Mouse (Mus musculus): ENCODE measurements around the gene Gfod1.

Gfod1 gene

DNA sequence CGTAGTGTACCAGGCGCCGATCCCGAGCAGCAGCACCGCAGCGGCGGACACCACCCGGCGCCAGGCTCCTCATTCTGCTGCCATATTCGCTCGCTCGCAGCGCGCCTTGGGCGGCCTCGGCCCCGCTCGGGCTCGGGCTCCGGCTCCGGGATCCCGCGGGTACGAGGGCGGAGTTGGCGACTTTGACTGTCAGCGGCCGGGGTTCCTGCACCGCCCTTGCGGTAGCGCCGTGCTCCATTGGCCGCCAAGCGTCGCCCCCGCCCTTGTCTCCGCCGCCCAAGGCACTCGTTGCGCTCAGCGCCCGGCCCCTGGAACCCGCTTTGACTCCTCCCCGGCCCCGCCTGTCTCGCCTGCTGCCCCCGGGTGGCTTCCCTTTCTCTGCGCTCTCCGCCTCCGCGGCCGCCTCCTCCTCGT is at the start of gene Gfod1:
Gene Gfod1, minus strand, starts transcription at position 155 of the 414 bp plus-strand sequence.
- peak; percentile 94 to 97 for DNase-seq

DNA sequence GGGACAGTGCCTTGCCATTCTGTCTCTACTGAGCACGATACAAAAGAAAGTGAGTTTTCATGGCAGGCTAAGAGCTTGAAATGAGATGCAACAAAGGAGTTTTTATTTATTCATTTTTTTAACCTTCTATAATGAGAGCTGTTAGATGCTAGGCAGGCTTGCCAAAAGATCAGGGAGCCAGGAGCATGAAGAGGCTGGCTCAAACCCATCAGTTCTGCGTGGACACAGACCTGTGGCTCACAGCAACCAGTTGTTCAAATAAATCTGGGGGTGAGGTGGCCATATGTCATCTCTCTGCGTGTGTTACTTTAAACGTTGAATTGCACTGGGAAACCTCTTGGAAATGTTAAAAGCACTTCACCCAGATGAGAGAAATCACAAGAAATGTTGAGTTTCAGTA is 49.4 kb upstream of the Gfod1 start:
- DNase-seq, result peak; percentile 22 to 55

DNA sequence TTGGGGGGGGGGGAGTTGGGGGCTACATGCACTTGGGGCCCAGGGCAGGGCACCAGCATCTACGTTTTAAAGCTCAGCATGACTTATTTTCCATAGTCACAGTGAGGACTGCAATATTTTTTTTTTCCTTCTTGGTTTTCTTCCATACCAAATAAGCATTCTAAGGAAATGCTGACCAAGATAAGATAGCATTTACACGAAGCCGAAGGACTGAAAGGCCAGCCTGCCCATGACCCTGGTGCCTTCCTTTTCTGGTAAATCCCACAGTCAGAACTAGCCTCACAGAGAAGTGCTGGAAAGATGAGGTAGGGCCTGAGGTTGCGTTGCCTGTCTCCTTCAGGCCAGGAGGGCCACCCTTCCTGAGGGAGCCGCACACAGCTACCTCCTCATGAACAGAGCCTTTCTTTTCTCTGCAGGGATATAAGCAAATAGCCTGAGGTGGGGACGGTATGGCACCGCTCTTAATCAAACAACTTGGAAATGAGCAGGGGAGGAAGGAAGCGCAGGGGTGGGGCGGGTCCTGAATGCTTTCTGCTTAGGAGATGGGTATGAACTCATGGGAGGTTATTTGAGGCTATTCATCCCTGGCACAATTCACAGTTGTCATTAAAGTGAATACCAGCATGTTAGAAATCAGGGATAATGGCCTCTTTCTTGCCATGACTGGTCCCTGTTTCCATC is 46.7 kb upstream of the Gfod1 start:
- no peak for DNase-seq

DNA sequence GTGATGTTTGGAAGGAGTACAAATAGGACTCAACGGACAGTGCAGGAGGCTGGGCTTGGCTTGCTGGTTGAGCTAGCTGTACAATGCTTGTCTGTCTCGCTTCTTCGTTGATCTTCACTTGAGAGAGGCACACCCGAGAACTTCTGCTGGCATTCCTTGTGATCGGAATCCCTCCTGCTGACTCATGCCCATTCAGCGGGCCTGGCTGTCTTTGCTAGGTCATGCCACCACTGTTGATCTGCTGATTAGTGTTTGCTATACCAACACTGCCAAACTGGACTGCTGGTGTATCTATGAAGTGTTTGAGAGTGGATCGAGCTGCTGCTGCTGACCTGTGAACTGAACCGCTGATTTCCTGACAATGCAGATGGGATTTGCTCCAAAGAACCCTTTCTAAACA is 45.4 kb upstream of the Gfod1 start:
- DNase-seq, result no peak

DNA sequence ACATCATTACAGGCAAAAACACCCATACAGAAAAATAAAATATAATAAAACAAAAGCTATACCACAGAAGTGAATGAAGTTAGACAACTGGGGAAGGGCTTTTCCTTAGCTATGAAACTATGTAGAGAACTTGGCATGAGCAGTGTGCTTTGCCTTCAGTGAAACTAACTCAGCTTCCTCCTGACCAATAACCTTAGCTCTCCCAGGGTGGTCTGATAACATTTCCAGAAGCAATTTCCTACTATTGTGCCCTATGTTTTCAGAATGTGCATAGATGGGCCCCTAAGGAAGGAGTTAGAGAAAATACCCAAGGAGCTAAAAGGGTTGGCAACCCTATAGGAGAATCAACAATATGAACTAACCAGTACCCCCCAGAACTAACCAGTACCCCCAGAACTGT is 42.9 kb upstream of the Gfod1 start:
- no peak for DNase-seq

DNA sequence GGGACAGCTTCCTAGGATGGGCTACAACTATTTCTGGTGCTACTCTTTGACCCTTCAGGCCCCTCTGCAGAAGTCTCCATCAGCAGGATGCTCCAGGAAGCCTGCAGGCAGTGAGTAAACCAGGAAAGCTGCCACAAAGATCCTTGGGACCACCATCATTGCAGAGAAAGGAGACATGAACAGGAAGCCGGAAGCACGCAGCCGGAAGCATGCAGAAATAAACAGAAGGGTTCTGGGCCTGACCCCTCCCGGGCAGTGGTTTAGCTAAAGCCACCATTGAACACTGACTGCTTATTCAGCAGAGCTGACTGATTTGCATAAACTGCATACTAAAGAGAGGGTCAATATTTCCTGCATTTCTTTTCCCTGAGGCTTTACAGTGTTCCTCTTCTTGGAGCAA is 34.7 kb upstream of the Gfod1 start:
- no peak for DNase-seq

DNA sequence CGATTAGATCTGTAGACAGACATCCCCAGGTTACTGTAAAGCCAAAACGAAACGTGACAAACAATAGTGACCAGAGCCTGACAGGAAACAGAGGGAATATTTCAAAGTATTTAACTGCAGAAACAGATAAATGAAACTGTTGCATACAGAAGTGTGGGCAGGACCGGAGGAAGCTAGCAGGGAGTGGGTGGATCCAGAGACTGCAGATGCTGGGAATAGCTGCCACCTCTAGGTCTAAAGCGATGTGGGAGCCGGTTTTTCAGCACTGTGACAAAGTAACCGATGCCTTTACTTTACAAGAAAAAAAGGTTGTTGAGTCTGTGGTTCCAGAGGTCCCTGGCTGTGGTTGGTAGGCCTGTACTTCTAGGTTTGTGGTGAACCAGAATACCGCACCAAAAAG is 34.0 kb upstream of the Gfod1 start:
- DNase-seq, result no peak

DNA sequence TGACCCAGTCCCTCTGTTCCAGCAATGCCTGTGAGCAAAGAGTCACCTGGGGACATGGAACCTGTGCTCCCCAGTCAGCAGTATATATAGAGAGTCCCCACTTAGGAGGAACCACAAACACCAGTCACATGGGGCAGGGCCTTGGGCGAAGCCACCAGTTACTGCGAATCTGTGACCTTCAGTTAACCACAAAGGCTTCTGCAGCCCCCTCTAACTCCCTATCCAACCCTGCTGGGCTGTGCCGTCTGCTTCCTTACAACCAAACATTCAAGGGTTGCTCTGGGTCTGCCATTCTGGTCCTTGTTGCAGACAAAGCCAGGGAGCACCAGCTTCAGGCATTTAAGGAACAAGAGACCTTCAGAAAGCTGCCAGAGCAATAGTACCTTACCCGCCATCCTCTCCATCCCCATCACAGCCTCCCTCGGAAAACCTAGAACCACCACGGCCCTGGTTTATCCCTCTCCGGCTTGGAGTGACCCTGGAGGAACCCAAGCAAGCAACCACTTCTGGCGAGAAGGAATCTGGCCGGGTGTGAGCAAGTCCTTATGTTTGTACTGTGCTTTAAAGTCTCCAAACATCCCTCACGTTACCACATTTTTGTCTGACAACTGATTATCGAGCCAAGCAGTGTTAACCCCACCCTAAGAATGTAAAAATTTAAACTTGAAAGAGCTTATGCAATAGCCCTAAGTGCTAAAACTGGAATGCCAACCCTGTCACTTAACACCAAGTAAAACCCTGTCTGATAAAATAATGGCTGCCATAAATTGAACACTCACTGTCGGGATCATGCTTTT is 32.7 kb upstream of the Gfod1 start:
- no peak for DNase-seq

DNA sequence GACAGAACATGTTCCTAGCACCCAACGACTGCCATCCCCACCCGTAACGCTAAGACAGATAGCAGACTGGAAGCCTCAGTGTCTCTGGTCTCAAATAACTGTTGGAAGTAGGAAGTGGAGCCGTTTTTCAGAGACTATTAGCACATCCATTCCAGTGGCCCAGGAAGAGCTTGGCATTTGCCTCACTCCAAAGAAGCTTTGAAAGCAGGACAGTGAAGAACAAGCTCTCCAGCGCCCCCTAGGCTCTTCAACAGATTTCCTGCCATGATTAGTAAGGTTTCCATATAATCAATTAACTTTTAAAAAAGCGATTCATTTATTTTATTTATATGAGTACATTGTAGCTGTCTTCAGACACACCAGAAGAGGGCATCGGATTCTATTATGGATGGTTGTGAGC is 28.6 kb upstream of the Gfod1 start:
- peak; percentile 17 to 39 for DNase-seq

DNA sequence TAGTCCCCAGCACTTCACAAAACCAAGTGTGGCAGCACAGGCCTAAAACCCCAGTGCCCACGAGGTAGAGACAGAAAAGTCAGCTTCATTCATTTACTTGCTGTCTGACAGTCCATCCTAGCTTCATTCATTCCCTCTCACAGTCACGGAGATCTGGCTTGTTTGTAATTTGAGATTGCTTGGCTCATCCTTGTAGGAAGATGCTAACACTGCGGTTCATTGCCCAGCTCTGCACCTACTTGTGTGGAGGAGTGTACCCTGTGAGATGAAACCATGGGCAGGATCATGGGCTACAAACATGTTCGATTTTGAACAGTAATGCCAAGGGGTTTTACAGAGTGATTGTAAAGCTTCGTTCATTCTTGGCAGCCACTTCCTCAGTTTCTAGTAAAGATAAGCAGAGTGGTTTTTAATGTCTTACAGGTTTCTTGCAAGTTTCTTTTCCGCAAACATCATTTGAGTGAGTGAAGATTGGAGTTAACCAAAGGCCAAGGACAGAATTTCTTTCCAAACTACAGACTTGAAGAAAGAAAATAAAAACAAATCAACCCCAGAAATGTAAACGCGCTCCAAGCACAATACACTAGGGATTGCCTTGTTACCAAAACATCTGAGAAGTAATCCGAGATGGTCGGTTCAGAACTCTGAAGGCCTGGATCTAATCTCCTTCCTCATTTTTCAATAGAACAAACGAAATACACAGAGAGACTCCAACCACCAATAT is 27.9 kb upstream of the Gfod1 start:
- DNase-seq, result no peak

DNA sequence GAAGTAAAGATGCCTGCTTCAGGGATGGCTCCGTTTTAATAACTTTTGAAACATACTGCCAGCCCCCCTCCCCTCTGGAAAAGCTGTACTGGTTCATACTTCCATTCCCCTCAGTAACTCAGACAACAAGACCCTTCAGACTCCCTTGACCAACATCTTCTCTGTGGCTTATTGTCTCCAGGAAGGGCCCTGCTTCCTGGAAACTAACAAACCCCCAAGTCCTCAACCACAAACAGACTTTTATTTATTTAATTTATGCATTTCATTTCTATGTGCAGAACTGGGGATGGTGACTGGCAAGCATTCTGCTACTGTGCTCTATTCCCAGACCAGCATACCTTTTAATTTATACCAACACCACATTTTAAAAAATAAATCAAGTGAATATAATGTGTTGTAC is 21.5 kb upstream of the Gfod1 start:
- no peak for DNase-seq

DNA sequence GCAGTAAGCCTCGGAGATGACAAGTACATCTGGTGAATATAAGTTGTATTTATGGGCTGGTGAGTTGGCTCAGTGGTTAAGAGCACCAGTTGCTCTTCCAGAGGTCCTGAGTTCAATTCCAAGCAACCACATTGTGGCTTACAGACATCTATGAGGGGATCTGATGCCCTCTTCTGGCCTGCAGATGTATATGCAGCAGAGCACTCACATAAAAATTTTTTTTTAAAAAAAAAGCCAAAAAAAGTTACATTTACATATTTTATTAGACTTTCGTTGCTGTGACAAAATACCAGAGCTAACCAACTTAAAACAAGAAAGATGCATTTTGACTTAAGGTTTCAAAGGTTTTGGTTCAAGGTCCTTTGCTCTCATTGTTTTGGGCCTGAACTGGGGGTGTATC is 17.5 kb upstream of the Gfod1 start:
- DNase-seq, result no peak

DNA sequence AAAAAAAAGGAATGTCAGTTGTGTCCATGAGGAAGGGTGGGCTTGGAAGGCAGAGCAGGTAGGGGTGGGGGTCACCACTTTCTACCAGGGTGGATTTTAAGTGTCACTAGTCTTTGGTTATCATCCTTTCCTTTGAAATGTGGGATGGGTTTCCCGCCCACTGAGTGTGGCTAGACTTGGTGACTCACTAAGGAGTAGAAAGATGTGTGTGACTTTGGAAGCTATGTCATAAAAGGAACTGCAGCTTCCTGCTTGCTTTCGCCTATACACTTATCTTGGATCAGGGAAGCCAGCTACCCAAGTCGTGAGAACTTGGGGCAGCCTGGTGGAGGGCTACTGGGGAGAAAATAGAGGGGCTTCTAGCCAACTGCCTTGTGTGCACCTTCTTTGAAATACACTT is 15.4 kb upstream of the Gfod1 start:
- no peak for DNase-seq

DNA sequence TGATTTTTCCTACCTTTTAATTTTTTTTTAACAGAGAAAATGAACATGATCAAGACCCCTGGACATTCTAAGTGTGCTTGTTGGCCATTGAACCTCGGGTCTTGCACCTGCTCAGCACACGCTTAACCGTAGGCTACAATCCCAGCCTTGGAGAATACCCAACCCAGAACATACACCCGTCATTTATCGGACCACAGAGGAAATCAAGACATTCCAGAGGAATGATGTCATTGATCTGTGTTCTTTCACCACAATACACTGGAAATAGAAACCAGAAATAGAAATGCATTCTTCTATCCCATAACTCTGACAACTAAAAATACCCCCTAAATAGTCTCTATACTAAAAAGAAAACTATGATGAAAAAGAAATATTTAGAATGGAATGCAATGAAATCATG is 13.4 kb upstream of the Gfod1 start:
- no peak for DNase-seq

DNA sequence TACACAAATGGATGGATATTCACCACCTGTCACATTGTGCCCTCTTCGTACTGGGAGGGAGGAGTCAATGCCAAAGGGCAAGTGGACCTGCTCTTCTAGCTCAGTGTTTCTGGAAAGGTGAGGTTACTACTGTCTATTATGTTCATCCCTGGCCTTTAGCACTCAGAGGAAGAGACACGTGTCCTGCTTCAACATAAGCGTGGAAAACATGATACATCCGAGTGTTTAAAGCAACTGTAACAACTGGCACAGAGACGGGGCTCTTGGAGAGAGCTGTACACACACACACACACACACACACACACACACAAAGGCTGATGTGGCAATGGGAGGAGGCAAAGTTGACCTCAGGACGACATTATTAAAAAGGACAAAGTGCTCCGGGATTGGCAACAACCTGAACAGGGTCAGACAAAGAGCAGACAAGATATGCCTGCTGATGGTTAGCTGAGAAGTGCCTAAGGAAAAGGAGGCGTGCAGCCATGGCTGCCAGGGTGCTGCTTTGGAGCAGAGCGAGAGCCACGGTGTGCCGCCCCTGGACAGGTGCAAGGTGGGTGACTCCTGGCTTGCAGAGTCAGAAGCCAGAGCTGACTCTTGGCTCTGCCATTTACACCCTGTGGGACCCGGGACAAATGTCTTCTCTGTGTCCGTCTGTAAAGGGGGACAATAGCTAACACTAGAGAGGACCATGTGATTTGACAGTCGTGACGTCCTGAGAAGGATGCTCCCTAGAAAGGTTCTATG is 1.4 kb upstream of the Gfod1 start:
- DNase-seq, result peak; percentile 13 to 14

DNA sequence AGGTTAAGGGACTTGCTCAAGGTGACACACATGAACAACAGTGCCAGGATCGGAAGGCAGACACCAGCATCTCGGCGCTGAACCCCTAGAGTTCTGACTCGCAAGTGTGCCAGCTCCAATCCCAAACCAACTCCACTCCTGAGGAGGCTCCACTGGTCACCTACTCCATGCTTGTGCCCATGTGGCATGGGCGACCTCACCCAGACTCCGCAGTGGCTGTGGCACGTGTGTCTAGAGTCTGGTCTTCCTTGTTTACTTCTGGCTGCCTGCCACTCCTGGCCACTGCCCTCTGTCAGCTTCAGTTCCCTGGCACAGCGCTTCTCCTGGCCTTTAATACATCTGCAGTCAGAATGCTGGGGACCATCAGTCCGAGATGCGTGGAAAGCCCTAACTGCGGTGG is 728 bp upstream of the Gfod1 start:
- peak; percentile 81 to 84 for DNase-seq

DNA sequence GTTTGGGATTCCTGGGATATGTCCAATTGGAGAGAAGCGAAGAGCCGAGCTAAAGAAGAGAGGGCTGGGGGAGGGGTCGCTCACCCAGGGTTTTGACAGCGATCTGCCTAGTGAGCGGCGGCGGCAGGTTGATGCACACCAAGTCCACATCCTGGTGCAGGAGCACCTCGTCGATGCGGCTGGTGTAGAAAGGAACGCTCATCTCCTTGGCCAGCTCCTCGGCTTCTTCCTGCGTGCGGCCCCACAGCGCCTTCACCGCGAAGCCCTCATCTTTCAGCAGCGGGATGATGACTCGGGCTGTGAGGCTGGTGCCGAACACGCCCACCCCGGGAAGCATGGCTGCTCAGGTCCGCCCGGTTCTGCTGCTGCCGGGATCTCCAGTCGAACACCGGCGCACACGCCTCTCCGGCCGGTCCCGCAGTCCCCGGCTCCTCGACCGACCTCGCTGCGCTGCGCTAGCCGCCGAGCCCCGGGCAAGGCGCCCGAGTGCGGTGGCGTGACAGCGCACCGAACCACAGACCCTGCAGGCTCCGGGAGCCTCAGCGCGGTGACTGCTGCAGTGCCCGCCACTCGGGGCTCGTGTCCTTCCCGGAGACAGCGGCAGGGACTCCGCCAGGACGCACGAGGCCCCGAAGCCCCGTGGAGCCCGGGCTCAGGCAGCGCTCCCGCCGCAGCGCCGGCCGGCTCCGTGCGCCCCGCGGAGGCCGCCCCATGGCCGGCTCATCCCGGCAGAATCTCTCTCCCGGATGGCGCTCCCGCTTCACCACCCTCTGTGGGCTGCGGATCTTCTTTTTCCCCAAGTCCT is 609 bp downstream of the Gfod1 start:
- peak; percentile 62 to 69 for DNase-seq

DNA sequence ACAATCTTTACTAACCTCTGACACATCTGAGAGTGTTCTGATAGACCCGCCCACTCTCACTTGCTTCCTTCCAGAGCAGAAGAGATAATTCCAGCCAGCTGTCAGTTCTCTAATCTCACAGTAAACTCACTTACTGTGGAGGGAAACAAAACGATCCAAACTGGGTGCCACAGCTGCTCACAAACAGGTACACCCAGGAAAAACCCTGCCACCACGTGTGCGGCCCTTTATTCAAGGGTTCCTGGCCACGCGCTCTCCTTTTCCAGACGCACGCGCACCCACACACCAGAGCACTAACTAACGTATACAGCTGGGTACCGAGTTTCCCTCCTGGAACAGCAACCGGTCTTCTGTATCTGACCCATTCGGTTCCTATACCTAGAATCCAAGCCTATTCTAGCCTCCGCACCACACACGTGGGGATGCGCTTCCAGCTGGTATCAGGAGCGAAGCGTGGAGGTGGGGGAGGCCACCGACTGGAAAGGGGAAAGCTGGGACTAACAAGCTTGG is 1.3 kb downstream of the Gfod1 start:
- no peak for DNase-seq

DNA sequence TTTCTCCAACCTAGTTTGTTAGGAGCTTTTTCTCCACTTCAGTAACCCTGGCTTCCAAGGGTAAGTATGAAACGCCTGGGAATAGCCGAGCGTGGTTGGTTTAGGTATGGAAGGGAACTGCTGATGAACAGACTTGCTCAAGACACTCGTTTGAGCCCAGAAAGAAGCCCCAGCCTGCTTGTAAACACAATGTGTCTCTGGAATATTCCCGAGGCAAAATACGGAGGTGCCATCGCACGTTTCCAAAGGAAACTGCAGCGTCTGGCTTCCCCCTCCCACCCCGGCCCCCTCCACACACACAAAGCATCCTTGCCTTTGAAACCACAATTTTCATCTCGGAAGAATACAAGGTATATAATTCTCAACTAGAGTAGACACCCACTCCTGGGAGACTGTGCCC is 1.7 kb downstream of the Gfod1 start:
- peak; percentile 18 to 20 for DNase-seq

DNA sequence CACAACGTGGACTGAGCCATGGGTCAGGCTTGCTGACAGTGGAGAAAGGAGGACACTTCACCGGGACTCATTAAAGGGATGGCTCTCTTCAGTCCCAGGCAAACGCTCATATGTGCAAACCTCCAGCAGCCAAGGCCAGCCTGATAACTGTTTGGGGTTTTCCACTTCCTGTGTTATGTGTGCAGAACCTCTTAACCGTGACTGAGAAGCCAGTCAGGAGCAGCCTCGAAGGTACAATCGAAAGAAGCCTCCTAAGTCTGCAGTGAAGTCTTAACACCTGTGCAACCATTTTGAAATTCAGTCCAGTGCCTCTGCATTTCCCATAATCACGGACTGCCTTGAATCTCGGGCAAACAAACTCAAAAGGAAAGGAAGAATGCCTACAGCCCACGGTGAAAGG is 3.1 kb downstream of the Gfod1 start:
- no peak for DNase-seq

DNA sequence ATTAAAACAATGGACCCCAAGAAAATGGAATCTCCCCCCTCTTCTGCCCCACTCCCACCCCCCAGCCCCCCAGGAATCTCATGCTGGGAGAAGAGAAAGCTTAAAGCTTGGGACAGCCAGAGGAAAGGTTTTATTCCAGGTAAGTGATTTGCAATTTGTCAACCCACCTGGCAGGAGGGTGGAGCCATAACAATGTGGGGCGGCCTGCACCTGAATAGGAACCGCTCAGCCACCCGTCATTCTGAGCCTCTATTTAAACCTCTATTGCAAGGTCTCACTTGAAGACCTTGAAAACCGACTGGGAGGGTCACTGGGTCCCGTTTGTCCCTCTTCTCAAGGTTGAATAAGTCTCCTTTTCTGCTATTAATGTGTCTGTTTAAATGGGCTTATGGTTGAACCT is 3.6 kb downstream of the Gfod1 start:
- peak in 1 of 2 experiments; percentile 13 for DNase-seq

DNA sequence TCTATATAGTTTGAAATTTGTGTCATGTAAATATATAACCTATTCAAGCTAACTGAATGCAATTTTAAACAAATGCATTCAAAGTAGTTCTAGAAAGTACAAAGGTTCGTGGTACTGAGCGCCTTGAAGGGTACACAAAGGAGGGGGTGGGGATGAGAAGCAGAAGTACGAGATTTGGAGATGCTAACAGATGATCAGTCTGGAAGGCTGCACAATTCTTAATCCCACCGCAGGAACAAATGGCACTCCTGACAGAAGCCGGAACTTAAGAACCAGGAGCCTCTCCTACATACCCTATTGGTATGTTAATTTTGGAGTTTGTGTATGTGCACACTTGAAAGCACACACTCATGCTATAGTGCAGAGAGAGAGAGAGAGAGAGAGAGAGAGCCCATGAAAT is 4.8 kb downstream of the Gfod1 start:
- no peak for DNase-seq

All from cerebellum, postnatal 14 days (tissue).